Mouse (Mus musculus): ENCODE results near the gene Btg1. TPM values are rescaled to one million over a fixed set of nuclear protein-coding genes. Genes with fewer than 3 reads are reported as not detected.

Btg1 gene
- total RNA-seq, 1 experiment from 2014 or later: 85.8 TPM

- no peak for DNase-seq
Measured at GRCm38 (mm10) chr10:96663739-96664430, 47.1 kb downstream of the Btg1 start.

Data from adrenal gland, postnatal 25 days (tissue).